Mouse (Mus musculus) skeletal muscle tissue, adult 2 months (tissue): ENCODE results near the gene Kiz.

ENCODE experiments used
- DNase-seq: peaks from one replicate; pipeline ENCODE4 v3.0.0-alpha.2; 2012; ENCODE audit warnings: low read depth, low spot score

The Kiz gene

DNA sequence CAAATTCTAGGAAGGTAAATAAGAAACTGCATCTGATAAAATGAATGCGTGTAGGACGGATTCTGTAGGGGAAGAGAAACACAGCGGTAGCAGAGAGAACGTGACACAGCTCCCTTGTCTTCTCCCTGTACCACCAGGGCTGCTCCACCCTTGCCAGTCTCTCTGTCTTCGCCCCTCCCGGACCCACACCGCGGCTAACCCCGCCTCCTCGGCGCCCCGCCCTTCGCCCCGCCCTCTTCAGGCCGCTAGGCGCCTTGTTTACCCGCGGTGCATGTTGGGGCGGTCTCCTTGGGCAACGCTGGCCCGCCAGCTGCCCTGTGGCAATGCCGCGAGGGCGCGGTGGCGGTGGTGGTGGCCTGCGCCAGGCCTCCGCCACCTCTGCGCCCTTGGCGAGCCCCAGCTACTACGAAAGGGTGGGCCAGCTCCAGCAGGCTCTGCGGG is at the start of gene Kiz:
Kiz (plus strand) TSS at position 266 of the 441 bp plus-strand sequence.
- DNase-seq = peak; percentile 89

DNA sequence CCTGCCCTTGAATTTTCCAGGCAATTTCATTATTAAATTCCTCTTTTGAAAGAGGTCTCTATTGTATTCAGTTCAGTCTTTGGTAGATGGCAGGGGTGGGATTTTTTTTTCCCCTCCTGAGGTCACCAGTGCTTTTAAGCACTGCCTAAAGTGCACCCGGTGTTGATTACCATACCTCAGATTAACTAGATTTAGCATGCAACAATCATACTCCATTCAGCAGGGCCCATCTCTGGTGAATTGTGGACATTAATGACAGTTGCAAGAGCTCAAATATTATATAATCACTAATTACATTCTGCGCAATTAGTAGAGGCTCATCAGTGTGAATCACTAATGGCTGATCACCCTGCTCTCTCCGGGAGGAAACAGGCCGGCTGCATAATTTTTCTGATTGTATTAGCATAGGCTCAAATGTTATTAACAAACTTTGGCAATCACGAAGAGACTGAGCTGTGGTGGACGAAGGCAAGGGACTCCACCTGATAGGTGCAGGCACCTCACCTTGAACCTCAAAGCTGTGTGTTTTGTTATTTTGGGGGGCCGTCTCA is 45.9 kb upstream of the Kiz start:
- no peak for DNase-seq

GRCm38 (mm10) chr2:146810695-146811094 is 45.0 kb upstream of the Kiz start:
- DNase-seq = no peak

GRCm38 (mm10) chr2:146814978-146815377 is 40.7 kb upstream of the Kiz start:
- DNase-seq = no peak

GRCm38 (mm10) chr2:146819065-146819464 is 36.6 kb upstream of the Kiz start:
- DNase-seq = no peak

DNA sequence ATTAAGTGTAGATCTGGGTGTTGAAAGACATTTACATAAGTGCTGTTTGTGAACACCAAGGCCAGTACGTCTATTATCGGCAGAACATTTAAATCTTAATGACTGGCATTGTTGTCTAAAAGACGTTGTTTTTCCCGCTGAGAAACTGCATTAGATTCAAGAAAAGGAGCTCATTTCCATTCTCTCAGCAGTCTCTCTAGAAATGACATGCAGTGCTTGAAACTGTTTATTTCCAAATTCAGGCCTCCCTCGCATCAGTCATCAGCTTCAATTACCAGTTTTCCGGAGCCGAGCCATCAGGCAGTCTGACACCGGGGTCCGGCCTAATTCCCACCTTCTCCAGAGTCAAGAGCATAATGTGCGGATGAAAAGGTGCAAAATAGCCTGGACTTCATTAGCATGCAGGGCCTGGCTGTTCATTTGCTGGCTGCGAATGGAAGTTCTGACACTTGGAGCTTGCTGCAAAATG is 32.1 kb upstream of the Kiz start:
- no peak for DNase-seq

DNA sequence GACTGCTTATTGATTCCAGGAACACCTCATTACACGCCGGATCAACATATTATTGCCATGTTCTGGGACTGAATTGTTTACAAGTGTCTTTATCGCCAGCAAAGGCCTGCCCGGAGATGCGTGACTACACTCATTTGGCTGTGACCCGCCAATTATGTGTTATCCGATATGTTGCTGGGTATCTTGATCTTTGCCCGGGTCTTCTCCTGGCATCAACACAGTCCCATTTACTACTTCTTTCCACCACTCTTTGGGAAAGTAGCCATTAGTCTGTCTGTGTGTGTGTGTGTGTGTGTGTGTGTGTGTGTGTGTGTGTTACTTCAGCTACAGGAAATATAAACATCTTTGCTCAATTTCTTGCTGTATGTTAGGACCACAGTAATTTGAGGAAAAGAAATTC is 31.6 kb upstream of the Kiz start:
- DNase-seq = no peak

GRCm38 (mm10) chr2:146828006-146828405 is 27.7 kb upstream of the Kiz start:
- DNase-seq = no peak

DNA sequence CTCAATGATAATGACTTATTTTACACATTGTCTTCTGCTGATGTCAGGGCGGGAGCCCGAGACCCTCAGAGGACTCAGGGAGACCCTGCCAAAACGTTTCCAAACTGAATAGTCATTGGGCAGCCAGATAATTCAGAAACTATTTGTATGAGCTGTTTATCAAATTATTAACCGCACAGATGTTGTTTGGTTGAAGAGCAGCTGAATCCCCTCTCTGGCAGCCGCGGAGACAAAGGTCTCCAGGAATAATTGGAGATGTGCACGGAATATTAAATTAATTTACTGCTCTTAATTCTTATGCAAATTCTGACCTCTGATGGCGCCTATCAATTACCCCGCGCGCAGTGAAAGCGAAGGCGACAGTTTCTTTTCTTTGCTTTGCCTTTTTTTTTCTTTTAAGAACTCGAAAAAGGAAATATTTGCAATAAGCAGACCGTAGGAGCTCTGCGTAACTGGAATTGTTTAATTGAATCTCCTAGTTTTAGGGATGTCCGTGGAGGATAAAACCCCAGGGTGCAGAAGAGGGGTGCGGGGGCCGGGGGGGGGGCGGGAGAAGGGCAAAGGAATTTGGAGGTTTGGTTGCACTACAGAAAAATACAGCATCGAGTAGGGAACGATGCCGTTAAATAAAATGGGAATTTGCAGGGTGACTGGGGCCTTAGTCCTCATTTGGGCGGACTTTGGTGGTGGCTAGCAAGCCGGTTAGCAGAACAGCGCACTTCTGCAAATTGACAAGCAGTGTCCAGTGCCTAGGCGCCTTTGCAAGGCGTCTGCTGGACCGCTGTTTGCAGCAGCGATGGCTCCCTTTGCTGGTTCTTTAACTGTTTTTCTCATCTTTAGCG is 22.2 kb upstream of the Kiz start:
- DNase-seq = no peak

DNA sequence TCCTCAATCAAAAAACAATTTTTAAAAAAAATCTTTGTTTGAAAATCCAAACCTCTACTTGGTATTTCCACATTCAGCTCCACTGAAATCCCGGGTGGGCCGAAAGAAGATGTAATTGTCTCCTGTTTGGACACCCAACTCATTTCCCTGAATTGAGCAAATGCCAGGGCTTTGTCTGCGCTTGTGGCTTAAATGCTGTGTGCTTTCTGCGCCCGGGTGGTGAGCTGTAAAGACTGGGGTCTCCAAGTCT is 21.7 kb upstream of the Kiz start:
- DNase-seq = no peak

- no peak for DNase-seq
Observed at GRCm38 (mm10) chr2:146834314-146835201, 21.1 kb upstream of the Kiz start.

GRCm38 (mm10) chr2:146835241-146835990 is 20.2 kb upstream of the Kiz start:
- no peak for DNase-seq

- DNase-seq = no peak
Observed at GRCm38 (mm10) chr2:146836246-146836645, 19.4 kb upstream of the Kiz start.

GRCm38 (mm10) chr2:146836871-146837550 is 18.7 kb upstream of the Kiz start:
- no peak for DNase-seq

GRCm38 (mm10) chr2:146837653-146838052 is 18.0 kb upstream of the Kiz start:
- no peak for DNase-seq

- no peak for DNase-seq
Observed at GRCm38 (mm10) chr2:146838596-146839302, 16.9 kb upstream of the Kiz start.

- no peak for DNase-seq
Observed at GRCm38 (mm10) chr2:146839303-146840030, 16.2 kb upstream of the Kiz start.

DNA sequence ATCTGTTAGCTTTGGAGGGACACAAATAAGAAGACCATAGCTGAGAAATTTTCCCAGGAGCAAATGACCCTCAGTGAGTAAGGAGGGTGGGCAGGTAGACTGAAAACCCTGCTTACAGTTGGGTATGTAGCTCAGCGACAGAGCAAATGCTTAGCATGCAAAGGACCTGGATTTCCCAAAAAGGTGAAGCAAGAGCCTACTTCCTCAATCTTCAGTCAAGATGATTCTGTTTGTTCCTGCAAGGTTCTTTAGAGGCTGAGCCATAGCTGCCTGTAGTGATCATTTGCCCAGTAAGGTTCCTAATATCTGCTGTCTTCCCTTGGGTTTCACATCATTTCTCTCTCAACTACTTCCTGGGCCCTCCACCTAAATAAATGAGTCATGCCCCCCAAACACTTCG is 7.8 kb upstream of the Kiz start:
- DNase-seq = no peak

- DNase-seq = peak; percentile 7
Observed at GRCm38 (mm10) chr2:146856120-146856519, 456 bp downstream of the Kiz start.

GRCm38 (mm10) chr2:146856853-146857252 is 1.2 kb downstream of the Kiz start:
- DNase-seq = no peak
